Mouse (Mus musculus) liver, embryonic 12.5 days (tissue): ENCODE measurements around the gene Ttc9. TPM values are rescaled to one million over a fixed set of nuclear protein-coding genes. Genes with fewer than 3 reads are reported as not detected.
A peak's percentile ranks its signal among the peaks of the same experiment; 100 is the strongest.

Experiments
- ATAC-seq: fragments of 200-750 bp; cut with Nextera tagmentation; 2 replicates; pipeline ENCODE4 v1.8.0; 2017; ENCODE audit warnings: moderate number of reproducible peaks, mild to moderate bottlenecking, moderate library complexity
- H3K27ac ChIP-seq: fragments of 300-500 bp; sonication (generic); 2 replicates; pipeline ENCODE4 v1.5.1; 2016; ENCODE audit warnings: mild to moderate bottlenecking
- H3K27me3 ChIP-seq: fragments of 300-500 bp; sonication (generic); replicated peaks from 2 replicates; pipeline ENCODE4 v1.6.1; 2016; ENCODE audit warnings: mild to moderate bottlenecking, moderate library complexity
- H3K36me3 ChIP-seq: fragments of 300-500 bp; sonication (generic); 2 replicates; pipeline ENCODE4 v1.6.1; 2016; ENCODE audit warnings: mild to moderate bottlenecking, moderate library complexity
- H3K4me1 ChIP-seq: fragments of 300-500 bp; sonication (generic); 2 replicates; pipeline ENCODE4 v1.6.1; 2016
- H3K4me2 ChIP-seq: fragments of 300-500 bp; sonication (generic); 2 replicates; pipeline ENCODE4 v1.6.1; 2016; ENCODE audit warnings: mild to moderate bottlenecking, moderate library complexity
- H3K4me3 ChIP-seq: fragments of 300-500 bp; sonication (generic); 2 replicates; pipeline ENCODE4 v1.5.1; 2016; ENCODE audit warnings: mild to moderate bottlenecking, moderate library complexity
- H3K9ac ChIP-seq: fragments of 300-500 bp; sonication (generic); 2 replicates; pipeline ENCODE4 v1.6.1; 2016; ENCODE audit warnings: mild to moderate bottlenecking, moderate library complexity
- H3K9me3 ChIP-seq: fragments of 300-500 bp; sonication (generic); replicated peaks from 2 replicates; pipeline ENCODE4 v1.6.1; 2016; ENCODE audit warnings: mild to moderate bottlenecking, moderate library complexity
- WGBS: fragments of 180-500 bp; shearing (Covaris S2); methylation state at CpG from one replicate; pipeline ENCODE4 v1.1.7; 2016; ENCODE audit not compliant: insufficient replicate concordance; 5-methylcytosine and 5-hydroxymethylcytosine counted together
- polyA plus RNA-seq: library from polyadenylated mRNA; unstranded; fragments of >200 nt; fragmentation: Nextera tagmentation; extraction: Ambion mirVana; gene quantifications from 2 replicates; pipeline ENCODE4 v1.2.1, GENCODE M21; 2016

Gene Ttc9
- polyA plus RNA-seq, 1 experiment from 2014 or later = 0.12 TPM

DNA sequence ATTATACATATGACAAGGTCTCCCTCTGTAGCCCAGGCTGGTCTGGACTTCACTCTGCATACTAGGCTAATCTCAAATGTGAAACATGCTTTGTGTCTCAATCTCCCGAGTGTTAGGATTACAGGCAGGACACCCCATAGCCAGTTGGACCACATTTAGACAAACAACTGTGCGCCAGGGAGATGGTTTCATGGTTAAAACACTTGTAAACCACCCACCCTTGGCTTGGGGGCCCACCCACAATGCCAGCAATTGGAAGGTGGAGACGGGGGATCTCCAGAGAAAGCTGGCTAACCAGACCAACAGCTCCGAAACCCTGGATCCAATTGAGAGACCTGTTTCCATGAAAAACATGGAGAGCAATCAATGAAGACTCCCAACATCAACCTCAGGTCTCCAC is 3.0 kb upstream of the Ttc9 start:
- Histone ChIP-seq H3K4me2 (no peak overlapping the region), H3K9ac (no peak overlapping the region), H3K9me3 (no peaks in the 10 kb centered on the region), H3K4me3 (no peak overlapping the region), H3K36me3 (no peaks in the 10 kb centered on the region), H3K27me3 (peaks cover 90% of the 10 kb centered on the region), H3K27ac (no peak overlapping the region), H3K4me1 (0 out of 2 replicates have a peak, but pooled peaks cover 8% of the 10 kb centered on the region)
- WGBS = 59% methylated on average over 4 of the region's 4 CpGs
- no peak for ATAC-seq

DNA sequence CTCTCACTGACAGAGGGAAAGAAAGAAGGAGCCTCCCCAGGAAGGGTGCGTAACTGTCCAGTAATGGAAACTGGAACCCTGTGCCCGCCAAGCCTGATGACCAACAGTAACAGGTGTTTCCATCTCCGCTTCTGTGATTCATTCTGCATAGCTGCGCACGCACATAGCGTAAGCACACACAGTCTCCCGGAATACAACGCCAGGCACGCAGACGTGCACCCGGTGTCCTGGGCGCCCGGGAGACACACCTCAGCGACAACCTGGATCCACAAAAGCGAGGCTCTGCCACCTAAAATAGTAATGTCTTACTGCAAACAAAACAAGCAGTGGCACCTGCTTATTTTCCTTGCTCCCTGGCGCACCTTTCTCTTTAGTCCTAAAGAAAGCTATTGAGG is 532 bp upstream of the Ttc9 start:
- H3K4me1 ChIP-seq = 0 out of 2 replicates have a peak, but pooled peaks cover 8% of the 10 kb centered on the region
- H3K4me2 ChIP-seq = peak overlapping the region; percentile 72
- H3K36me3 ChIP-seq = no peaks in the 10 kb centered on the region
- WGBS = 6% methylated on average over 16 of the region's 16 CpGs
- H3K27me3 ChIP-seq = peaks cover 84% of the 10 kb centered on the region
- H3K27ac ChIP-seq = no peak overlapping the region
- H3K9me3 ChIP-seq = no peaks in the 10 kb centered on the region
- peak overlapping the region; percentile 48 for H3K4me3 ChIP-seq
- H3K9ac ChIP-seq = no peak overlapping the region
- no peak for ATAC-seq

DNA sequence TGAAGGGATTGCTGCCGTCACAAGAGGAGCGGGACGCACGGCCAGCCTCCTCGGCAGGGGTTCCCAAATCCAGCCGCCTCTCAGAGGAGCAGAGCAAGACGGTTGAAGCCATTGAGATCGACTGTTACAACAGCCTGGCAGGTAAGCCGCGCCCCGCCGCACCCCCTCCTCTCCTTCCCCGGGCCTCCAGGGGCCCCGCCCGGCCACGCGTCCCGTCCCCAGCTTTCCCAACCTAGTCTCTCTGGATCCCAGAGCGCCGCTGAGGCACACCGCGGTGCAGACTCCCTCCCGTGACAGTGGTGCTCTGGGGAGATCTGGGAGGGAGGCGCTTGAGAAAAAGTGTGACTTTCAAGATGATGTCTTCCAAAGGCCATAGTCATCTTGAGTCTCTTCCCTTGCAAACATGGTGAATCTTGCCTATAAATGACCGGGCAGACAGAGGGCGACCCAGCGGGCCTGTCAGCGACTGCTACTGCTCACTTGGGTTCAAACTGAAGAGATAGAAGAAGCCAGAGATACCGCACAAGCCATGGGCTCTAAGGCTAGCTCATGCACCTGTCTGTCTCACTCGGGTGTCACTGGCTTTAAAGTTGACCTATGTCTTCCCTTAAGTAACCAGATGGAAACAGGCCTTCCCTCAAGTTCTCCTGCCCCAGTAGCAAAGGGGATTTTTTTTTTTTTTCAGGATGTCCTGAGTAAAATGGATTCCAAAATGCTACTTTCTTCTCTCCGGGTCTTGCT is 782 bp downstream of the Ttc9 start:
- 5% methylated on average over 31 of the region's 31 CpGs for WGBS
- Histone ChIP-seq H3K4me2 (peak overlapping the region; percentile 72), H3K9me3 (no peaks in the 10 kb centered on the region), H3K4me3 (peak overlapping the region; percentile 48), H3K27me3 (peaks cover 71% of the 10 kb centered on the region), H3K4me1 (0 out of 2 replicates have a peak, but pooled peaks cover 8% of the 10 kb centered on the region), H3K27ac (no peak overlapping the region), H3K36me3 (no peaks in the 10 kb centered on the region), H3K9ac (no peak overlapping the region)
- no peak for ATAC-seq

DNA sequence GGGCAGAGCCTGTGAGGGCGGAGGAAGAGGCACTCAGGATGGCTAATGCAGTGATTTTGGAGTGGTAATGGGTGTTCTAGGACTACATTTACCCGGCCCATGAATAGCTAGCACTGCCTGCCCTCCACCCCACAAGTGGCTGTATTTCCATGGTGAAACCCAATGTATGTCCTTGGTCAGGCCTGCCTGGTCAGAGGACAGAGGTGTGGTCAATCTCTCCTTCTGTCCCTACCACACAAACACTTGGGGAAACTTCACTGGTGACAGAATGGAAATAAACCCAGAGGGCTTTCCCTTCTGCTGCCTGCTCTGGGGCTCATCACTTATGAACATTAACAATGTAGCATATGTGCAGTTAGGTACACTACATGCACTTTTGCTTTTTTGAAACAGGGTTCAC is 2.2 kb downstream of the Ttc9 start:
- Histone ChIP-seq H3K9ac (no peak overlapping the region), H3K27me3 (peaks cover 57% of the 10 kb centered on the region), H3K4me3 (no peak overlapping the region), H3K4me1 (0 out of 2 replicates have a peak, but pooled peaks cover 8% of the 10 kb centered on the region), H3K9me3 (no peaks in the 10 kb centered on the region), H3K36me3 (no peaks in the 10 kb centered on the region), H3K4me2 (no peak overlapping the region), H3K27ac (no peak overlapping the region)
- no peak for ATAC-seq
- 49% methylated on average over 2 of the region's 2 CpGs for WGBS

DNA sequence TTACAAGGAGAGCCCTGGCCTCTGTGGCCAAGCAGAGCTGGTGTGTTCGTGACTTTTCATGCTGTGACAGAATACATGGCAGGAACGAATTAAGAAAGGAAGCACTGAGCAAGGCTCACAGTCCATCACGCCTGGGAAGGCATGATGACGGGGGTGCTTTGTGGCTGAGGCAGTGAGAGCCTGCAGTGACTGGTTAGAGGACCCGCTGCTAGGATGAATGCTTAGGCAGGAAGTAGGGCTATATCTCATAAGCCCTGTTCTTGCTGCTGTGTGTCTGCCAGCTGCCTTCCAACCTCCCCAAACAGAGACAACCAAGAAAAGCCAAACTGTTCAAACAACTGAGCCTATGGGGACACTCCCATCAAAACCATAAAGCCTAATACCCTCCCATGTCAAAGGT is 9.6 kb downstream of the Ttc9 start:
- Histone ChIP-seq H3K9me3 (no peaks in the 10 kb centered on the region), H3K4me2 (no peak overlapping the region), H3K4me1 (no peaks in the 10 kb centered on the region), H3K9ac (no peak overlapping the region), H3K27me3 (peaks cover 3% of the 10 kb centered on the region; the same call in 1 of the 2 replicates), H3K27ac (no peak overlapping the region), H3K36me3 (no peaks in the 10 kb centered on the region), H3K4me3 (no peak overlapping the region)
- no peak for ATAC-seq
- 38% methylated on average over 5 of the region's 5 CpGs for WGBS

DNA sequence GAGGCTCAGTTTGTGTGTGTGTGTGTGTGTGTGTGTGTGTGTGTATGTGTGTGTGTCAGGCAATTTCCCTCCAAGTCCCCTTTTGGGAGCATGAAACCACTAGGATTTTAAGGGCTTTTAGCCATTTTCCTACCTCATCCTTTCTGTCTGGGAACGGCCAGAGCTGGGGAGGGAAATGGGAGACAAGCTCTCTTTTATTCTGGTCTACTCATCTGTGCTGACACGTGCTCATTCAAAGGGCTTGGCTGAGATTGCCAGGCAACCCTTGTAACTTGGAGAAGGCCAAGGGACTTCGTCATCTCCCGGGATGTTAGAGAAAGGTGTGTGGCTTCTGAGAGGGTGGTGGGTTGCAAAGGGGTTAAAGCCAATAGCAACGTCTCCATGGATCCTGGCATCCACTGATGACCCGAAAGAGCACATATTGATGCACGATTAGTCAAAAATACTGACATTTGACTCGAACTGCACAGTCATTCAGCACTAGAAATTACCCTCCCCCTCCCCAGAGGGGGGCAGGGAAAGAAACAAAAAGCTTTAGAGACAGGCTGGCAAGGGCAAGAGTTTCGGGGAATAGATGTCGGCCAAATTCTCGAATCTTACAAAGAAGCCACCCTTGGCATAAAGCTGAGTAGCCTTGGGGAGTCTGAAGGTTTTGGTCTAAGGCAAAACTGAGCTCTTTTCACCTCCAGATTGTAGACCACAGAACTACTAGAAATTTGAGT is 11.5 kb downstream of the Ttc9 start:
- 62% methylated on average over 11 of the region's 11 CpGs for WGBS
- H3K9ac ChIP-seq = no peak overlapping the region

DNA sequence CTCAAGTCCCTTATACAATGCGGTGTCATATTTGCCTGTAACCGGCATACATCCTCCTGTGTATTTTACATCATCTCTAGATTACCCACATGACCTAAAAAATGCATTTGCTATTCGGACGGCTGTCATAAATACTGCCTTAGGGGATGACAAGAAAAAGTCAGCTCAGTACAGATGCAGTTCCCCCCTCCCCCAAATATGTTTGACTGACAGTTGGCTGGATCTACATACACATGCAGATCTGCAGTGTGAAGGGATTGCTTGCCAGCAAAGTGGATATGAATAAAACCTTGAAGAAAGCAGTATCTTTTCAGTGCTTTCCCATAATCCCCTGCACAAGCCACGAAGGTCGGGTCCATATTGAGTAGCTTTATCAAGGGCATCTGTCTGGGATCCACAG is 15.8 kb downstream of the Ttc9 start:
- no peak overlapping the region for H3K27ac ChIP-seq
- no peaks in the 10 kb centered on the region for H3K9me3 ChIP-seq
- no peaks in the 10 kb centered on the region for H3K27me3 ChIP-seq
- H3K4me2 ChIP-seq = no peak overlapping the region
- no peak for ATAC-seq
- H3K9ac ChIP-seq = no peak overlapping the region
- no peaks in the 10 kb centered on the region for H3K36me3 ChIP-seq
- no peak overlapping the region for H3K4me3 ChIP-seq
- H3K4me1 ChIP-seq = no peaks in the 10 kb centered on the region
- WGBS = 72% methylated on average over 6 of the region's 6 CpGs

More for the DNA sequence above, 11.5 kb downstream of the Ttc9 start:
- no peak overlapping the region for H3K4me3 ChIP-seq
- peaks cover 3% of the 10 kb centered on the region; the same call in 1 of the 2 replicates for H3K27me3 ChIP-seq
- no peaks in the 10 kb centered on the region for H3K36me3 ChIP-seq
- no peaks in the 10 kb centered on the region for H3K4me1 ChIP-seq
- ATAC-seq = no peak
- H3K4me2 ChIP-seq = no peak overlapping the region
- H3K27ac ChIP-seq = no peak overlapping the region
- H3K9me3 ChIP-seq = no peaks in the 10 kb centered on the region

DNA sequence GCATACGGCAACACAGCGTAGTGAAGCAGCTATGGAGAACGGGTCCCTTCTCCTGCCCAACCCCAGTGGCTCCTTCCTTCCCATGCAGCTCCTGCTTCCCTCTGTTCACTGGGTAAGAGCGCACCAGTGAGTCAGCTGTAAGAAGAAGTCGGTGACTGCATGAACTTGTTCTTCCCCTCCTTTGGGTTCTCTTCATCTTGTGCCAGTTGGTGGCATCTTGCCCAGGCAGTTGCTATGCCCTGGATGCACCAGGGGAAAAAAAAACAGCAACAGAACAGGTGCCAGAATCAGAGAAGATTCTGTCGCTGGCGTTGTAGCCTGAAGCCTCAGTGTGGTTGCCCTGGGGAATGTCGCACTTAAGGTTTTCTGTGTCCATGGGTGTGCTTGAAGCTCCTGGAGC is 22.3 kb downstream of the Ttc9 start:
- Histone ChIP-seq H3K9ac (no peak overlapping the region), H3K4me3 (no peak overlapping the region), H3K27ac (no peak overlapping the region), H3K27me3 (no peaks in the 10 kb centered on the region), H3K4me2 (no peak overlapping the region), H3K4me1 (no peaks in the 10 kb centered on the region), H3K9me3 (no peaks in the 10 kb centered on the region), H3K36me3 (no peaks in the 10 kb centered on the region)
- no peak for ATAC-seq
- 82% methylated on average over 8 of the region's 8 CpGs for WGBS

DNA sequence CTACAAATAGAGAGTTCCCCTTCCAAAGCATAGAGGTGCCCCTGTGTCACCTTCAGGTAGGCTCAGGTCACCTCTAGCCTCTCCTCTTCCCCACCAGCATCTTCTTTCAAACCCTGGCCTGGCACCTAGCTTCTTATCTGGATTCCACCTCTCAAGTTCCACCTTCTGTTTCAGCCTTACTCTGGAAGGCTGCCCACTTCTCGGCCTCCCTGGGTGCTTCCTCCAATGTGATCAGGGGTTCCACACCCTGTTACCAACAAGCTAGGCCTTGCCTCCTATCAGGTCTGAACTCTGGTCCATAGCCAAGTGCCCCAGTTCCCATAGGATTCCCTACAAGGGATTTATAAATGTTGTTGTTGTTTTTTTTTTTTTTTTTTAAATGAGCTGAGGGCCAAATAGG is 26.3 kb downstream of the Ttc9 start:
- Histone ChIP-seq H3K9me3 (no peaks in the 10 kb centered on the region), H3K4me3 (no peak overlapping the region), H3K4me1 (no peaks in the 10 kb centered on the region), H3K9ac (no peak overlapping the region), H3K36me3 (no peaks in the 10 kb centered on the region), H3K27ac (no peak overlapping the region), H3K27me3 (no peaks in the 10 kb centered on the region), H3K4me2 (no peak overlapping the region)
- 65% methylated on average over 1 of the region's 1 CpGs for WGBS
- no peak for ATAC-seq

DNA sequence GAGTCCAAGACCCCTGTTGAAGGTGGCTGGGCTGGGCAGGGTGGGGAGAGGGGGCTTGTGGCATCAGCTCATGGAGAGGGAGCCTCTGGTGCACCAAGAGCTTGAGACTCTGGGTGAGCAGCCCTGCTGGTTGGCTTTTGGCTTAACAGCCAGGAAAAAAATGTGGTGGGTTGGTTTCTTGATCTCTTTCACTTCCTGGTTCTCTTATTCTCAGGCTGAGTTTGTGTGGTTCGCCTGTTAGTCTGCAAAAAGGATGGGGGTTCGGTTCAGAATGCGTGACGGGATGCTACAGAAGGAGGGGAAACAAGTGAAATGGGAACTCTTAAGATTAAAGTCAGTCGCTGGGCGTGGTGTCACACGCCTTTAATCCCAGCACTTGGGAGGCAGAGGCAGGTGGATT is 27.0 kb downstream of the Ttc9 start:
- H3K4me2 ChIP-seq = no peak overlapping the region
- H3K9me3 ChIP-seq = no peaks in the 10 kb centered on the region
- ATAC-seq = no peak
- H3K4me3 ChIP-seq = no peak overlapping the region
- 68% methylated on average over 7 of the region's 7 CpGs for WGBS
- no peak overlapping the region for H3K9ac ChIP-seq
- H3K27me3 ChIP-seq = no peaks in the 10 kb centered on the region
- no peak overlapping the region for H3K27ac ChIP-seq
- H3K36me3 ChIP-seq = no peaks in the 10 kb centered on the region
- H3K4me1 ChIP-seq = no peaks in the 10 kb centered on the region

DNA sequence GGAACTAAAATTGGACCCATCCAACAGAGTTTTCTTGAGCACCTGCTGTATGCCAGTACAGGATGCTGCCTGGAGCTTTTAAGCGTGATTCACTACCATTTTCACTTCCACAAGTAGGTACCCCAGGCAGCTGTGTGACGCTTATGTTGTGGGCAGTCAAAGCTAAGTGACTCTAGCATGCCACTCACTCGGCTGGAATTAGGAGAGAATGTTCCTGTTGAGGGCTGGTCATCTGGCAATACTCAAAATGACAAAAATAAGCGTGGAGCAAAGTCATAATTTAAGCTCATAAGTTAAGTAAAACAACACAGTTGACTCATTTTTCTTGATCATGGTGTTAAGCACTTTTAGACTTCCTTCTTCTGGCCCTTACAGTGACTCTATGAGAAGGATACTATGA is 31.0 kb downstream of the Ttc9 start:
- Histone ChIP-seq H3K27me3 (no peaks in the 10 kb centered on the region), H3K27ac (no peak overlapping the region), H3K9me3 (no peaks in the 10 kb centered on the region), H3K36me3 (no peaks in the 10 kb centered on the region), H3K4me2 (no peak overlapping the region), H3K4me1 (no peaks in the 10 kb centered on the region), H3K4me3 (no peak overlapping the region), H3K9ac (no peak overlapping the region)
- 66% methylated on average over 4 of the region's 4 CpGs for whole genome bisulfite sequencing
- ATAC-seq = no peak

DNA sequence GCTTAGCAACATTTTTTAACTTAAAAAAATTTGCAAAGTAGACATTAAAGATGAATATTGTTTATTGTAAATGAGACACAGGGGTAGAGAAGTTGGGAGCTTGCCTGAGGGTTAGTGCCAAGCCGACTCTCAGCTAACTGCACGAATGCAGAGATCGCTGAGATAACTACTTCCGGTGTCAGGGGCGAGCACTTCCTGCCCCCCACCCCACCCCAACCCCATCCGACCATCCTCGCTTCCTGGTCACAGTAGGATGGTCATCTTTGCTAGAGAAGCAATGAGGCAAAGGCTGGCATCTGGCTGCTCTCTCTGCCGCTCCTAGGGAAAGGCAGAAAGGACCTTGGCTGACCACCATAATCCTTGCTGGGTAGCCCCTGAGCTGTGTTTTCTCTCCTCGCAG is 32.1 kb downstream of the Ttc9 start:
- Histone ChIP-seq H3K27me3 (no peaks in the 10 kb centered on the region), H3K4me2 (no peak overlapping the region), H3K9me3 (no peaks in the 10 kb centered on the region), H3K4me3 (no peak overlapping the region), H3K27ac (no peak overlapping the region), H3K36me3 (no peaks in the 10 kb centered on the region), H3K9ac (no peak overlapping the region), H3K4me1 (no peaks in the 10 kb centered on the region)
- no peak for ATAC-seq
- WGBS = 42% methylated on average over 9 of the region's 9 CpGs
